Mouse (Mus musculus) G1E (cell line): Measurements from ENCODE around the gene Lima1.

Experiments used
- CTCF ChIP-seq: IDR thresholded peaks from 2 replicates; pipeline ENCODE4 v1.5.1; 2012; ENCODE audit warnings: low read depth, low read length, inconsistent platforms, mixed read lengths
- GATA1 ChIP-seq: IDR thresholded peaks from 2 replicates; pipeline ENCODE4 v1.6.1; 2012; ENCODE audit warnings: borderline replicate concordance, low read length, inconsistent platforms, mixed read lengths
- GATA2 ChIP-seq: IDR thresholded peaks from 2 replicates; pipeline ENCODE4 v1.6.1; 2012; ENCODE audit warnings: low read depth, low read length, inconsistent platforms, borderline replicate concordance
- POLR2AphosphoS5 ChIP-seq: IDR thresholded peaks from 2 replicates; pipeline ENCODE4 v1.6.1; 2012; ENCODE audit warnings: low read depth, low read length, inconsistent platforms; ENCODE audit not compliant: insufficient replicate concordance
- TAL1 ChIP-seq: conservative IDR thresholded peaks from 2 replicates; pipeline ENCODE4 v1.6.1; 2012; ENCODE audit warnings: low read depth, low read length, inconsistent platforms, mixed read lengths

DNA sequence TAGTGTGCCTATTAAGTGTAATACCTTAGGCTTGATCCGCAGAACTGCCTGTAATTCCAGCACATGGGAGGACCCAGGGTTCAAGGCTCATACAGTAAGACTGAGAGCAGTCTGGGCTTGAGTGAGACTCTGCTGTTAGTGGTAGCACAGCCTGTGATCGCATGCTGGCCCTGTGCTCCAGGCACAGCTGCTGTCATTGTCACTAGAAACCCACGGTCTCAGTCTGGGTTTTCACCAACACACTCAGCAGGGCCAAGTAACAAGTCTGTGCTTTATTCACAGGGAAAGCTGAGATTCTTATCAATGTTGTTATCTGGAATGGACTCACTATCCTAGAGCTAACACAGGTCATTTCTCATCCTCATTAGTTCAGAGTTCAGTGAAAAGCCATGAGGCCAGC lies 121.1 kb downstream of the Lima1 start:
- TF ChIP-seq TAL1 (no peak), CTCF (no peak), GATA1 (no peak), POLR2AphosphoS5 (no peak), GATA2 (no peak)
